Mouse (Mus musculus): ENCODE measurements around the gene Slc27a5.

GRCm38 (mm10) chr7:12980291-12980690 is 17.7 kb downstream of the Slc27a5 start:
- TF ChIP-seq CTCF (IDR thresholded peaks at IDR 0.05; ENCODE audit: borderline replicate concordance, control insufficient read depth, extremely low read depth, insufficient read depth, low read length, poor library complexity): no peak
- TF ChIP-seq POLR2A (IDR thresholded peaks at IDR 0.05; ENCODE audit: control insufficient read depth, extremely low read depth, insufficient read depth, low read length, poor library complexity): no peak
